Mouse (Mus musculus): Measurements from ENCODE around the gene Dut. TPM values are rescaled to one million over a fixed set of nuclear protein-coding genes. Genes with fewer than 3 reads are reported as not detected.

The Dut gene
- polyA plus RNA-seq, 1 experiment from 2014 or later: 119 TPM

- 78% methylated on average over 11 of the region's 11 CpGs for WGBS
- H3K27ac ChIP-seq (replicated peaks; ENCODE audit: low read depth, low read length): no peak overlapping the region
- DNase-seq (ENCODE audit: low spot score) (no peak), ATAC-seq (ENCODE audit: low read depth) (no peak)
- H3K4me1 ChIP-seq (ENCODE audit: control insufficient read depth, insufficient read depth, low read length): no peaks in the 10 kb centered on the region
- H3K9me3 ChIP-seq (ENCODE audit: control insufficient read depth, low read length): no peaks in the 10 kb centered on the region
- H3K9ac ChIP-seq (ENCODE audit: low read depth, low read length): no peak overlapping the region
- H3K4me3 ChIP-seq (ENCODE audit: low read depth, low read length): no peak overlapping the region
- no peaks in the 10 kb centered on the region for H3K36me3 ChIP-seq (ENCODE audit: control insufficient read depth, insufficient read depth, low read length)
- no peak overlapping the region for H3K4me2 ChIP-seq (ENCODE audit: low read depth, low read length)
- no peaks in the 10 kb centered on the region for H3K27me3 ChIP-seq (replicated peaks; ENCODE audit: control insufficient read depth, insufficient read depth, low read length)
Measured at GRCm38 (mm10) chr2:125228472-125229409, 18.2 kb upstream of the Dut start.

GRCm38 (mm10) chr2:125232183-125232582, 14.8 kb upstream of the Dut start:
- no peaks in the 10 kb centered on the region for H3K4me1 ChIP-seq (ENCODE audit: control insufficient read depth, insufficient read depth, low read length)
- DNase-seq (ENCODE audit: low spot score): no peak
- no peak overlapping the region for H3K9ac ChIP-seq (ENCODE audit: low read depth, low read length)
- ATAC-seq (ENCODE audit: low read depth): no peak
- no peak overlapping the region for H3K4me2 ChIP-seq (ENCODE audit: low read depth, low read length)
- H3K9me3 ChIP-seq (ENCODE audit: control insufficient read depth, low read length): no peaks in the 10 kb centered on the region
- 84% methylated on average over 4 of the region's 4 CpGs for WGBS
- H3K36me3 ChIP-seq (ENCODE audit: control insufficient read depth, insufficient read depth, low read length): no peaks in the 10 kb centered on the region
- no peaks in the 10 kb centered on the region for H3K27me3 ChIP-seq (replicated peaks; ENCODE audit: control insufficient read depth, insufficient read depth, low read length)
- H3K27ac ChIP-seq (replicated peaks; ENCODE audit: low read depth, low read length): no peak overlapping the region
- H3K4me3 ChIP-seq (ENCODE audit: low read depth, low read length): no peak overlapping the region

- 71% methylated on average over 2 of the region's 2 CpGs for WGBS
- Histone ChIP-seq H3K4me2 (ENCODE audit: low read depth, low read length) (no peak overlapping the region), H3K4me1 (ENCODE audit: control insufficient read depth, insufficient read depth, low read length) (no peaks in the 10 kb centered on the region), H3K27ac (replicated peaks; ENCODE audit: low read depth, low read length) (no peak overlapping the region), H3K4me3 (ENCODE audit: low read depth, low read length) (no peak overlapping the region), H3K9ac (ENCODE audit: low read depth, low read length) (no peak overlapping the region), H3K9me3 (ENCODE audit: control insufficient read depth, low read length) (no peaks in the 10 kb centered on the region), H3K36me3 (ENCODE audit: control insufficient read depth, insufficient read depth, low read length) (no peaks in the 10 kb centered on the region), H3K27me3 (replicated peaks; ENCODE audit: control insufficient read depth, insufficient read depth, low read length) (no peaks in the 10 kb centered on the region)
- ATAC-seq (ENCODE audit: low read depth): no peak
- no peak for DNase-seq (ENCODE audit: low spot score)
Measured at GRCm38 (mm10) chr2:125233537-125233936, 13.5 kb upstream of the Dut start.

DNA sequence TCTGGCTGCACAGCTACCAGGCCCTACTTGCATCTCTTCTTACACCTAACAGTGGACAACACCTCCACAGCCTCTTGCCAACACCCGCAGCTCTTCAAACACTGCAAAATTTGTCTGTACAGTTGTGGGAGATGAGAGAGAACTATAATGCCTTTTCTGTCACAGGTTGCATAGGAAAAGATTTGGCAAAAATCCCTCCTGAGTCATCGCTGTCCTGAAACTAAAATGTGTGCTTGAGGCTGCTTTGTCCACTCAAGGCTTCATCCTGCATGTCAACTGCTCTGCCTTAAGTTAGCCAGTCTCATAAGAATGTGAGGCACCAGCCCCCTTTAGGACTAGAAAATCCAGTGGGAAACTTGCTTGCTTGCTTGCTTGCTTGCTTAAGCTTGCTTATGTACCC, 12.9 kb upstream of the Dut start:
- Histone ChIP-seq H3K36me3 (ENCODE audit: control insufficient read depth, insufficient read depth, low read length) (no peaks in the 10 kb centered on the region), H3K4me2 (ENCODE audit: low read depth, low read length) (no peak overlapping the region), H3K9ac (ENCODE audit: low read depth, low read length) (no peak overlapping the region), H3K4me3 (ENCODE audit: low read depth, low read length) (no peak overlapping the region), H3K27ac (replicated peaks; ENCODE audit: low read depth, low read length) (no peak overlapping the region), H3K4me1 (ENCODE audit: control insufficient read depth, insufficient read depth, low read length) (no peaks in the 10 kb centered on the region), H3K27me3 (replicated peaks; ENCODE audit: control insufficient read depth, insufficient read depth, low read length) (no peaks in the 10 kb centered on the region), H3K9me3 (ENCODE audit: control insufficient read depth, low read length) (no peaks in the 10 kb centered on the region)
- ATAC-seq (ENCODE audit: low read depth) (no peak), DNase-seq (ENCODE audit: low spot score) (no peak)
- 83% methylated on average over 2 of the region's 2 CpGs for WGBS

DNA sequence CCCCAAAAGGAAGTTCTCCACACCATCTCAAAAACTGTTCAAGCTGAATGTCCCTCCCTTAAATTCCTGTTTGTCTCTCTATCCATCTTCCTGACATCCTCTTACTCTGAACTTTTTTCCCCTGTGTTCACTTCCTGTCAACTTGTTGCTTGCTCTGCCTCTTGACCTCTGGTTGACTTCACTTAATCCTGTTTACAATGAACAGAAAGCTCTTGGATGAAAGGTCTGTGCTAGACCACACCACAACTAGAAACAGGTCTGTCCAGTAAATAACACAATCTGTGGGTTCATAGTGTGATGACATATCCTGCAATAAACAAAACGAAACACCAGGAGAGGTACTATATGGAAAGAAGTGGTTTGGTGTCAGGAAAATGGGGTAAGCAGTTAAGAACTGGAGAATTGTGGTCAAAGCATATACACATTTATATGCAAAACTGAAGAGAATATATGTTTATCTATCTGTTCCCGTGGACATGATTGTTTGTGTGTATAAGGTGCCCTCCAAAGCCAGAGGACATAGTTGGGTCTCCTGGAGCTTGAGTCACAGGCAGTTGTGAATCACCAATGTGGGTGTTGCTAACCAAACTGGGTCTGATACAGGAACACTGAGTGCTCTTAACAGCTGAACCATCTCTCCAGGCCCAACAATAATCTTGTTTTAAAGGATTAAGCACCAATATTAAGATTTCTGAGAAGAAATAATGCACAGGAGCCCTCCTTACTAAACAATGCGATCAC, 1.3 kb upstream of the Dut start:
- no peaks in the 10 kb centered on the region for H3K27me3 ChIP-seq (replicated peaks; ENCODE audit: control insufficient read depth, insufficient read depth, low read length)
- no peak overlapping the region for H3K4me2 ChIP-seq (ENCODE audit: low read depth, low read length)
- WGBS: 85% methylated on average over 3 of the region's 3 CpGs
- no peak overlapping the region for H3K4me3 ChIP-seq (ENCODE audit: low read depth, low read length)
- no peaks in the 10 kb centered on the region for H3K9me3 ChIP-seq (ENCODE audit: control insufficient read depth, low read length)
- DNase-seq (ENCODE audit: low spot score) (no peak), ATAC-seq (ENCODE audit: low read depth) (no peak)
- peaks cover 16% of the 10 kb centered on the region for H3K36me3 ChIP-seq (ENCODE audit: control insufficient read depth, insufficient read depth, low read length)
- no peak overlapping the region for H3K9ac ChIP-seq (ENCODE audit: low read depth, low read length)
- peaks cover 18% of the 10 kb centered on the region for H3K4me1 ChIP-seq (ENCODE audit: control insufficient read depth, insufficient read depth, low read length)
- no peak overlapping the region for H3K27ac ChIP-seq (replicated peaks; ENCODE audit: low read depth, low read length)

- H3K27ac ChIP-seq (replicated peaks; ENCODE audit: low read depth, low read length): peak overlapping the region; percentile 94
Measured at GRCm38 (mm10) chr2:125246669-125247068, 321 bp upstream of the Dut start.

DNA sequence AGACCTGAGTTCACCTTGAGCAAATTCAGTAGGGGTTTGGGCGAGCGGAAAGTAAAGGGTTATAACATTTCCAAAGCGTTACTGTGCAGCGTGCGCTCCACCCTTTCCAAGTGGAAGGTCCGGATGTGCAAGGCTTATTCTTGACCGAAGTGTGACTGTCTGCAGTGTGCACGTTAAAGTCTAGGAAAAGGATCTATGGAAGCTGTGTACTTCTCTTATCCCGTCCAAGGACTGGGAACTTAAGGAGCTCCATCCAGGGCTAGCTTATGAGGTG, 909 bp downstream of the Dut start:
- no peak; the same call in 1 of the 2 replicates for ATAC-seq (ENCODE audit: low read depth)
- Histone ChIP-seq H3K4me1 (ENCODE audit: control insufficient read depth, insufficient read depth, low read length) (peaks cover 18% of the 10 kb centered on the region), H3K4me2 (ENCODE audit: low read depth, low read length) (peak overlapping the region; percentile 77), H3K27me3 (replicated peaks; ENCODE audit: control insufficient read depth, insufficient read depth, low read length) (no peaks in the 10 kb centered on the region), H3K27ac (replicated peaks; ENCODE audit: low read depth, low read length) (peak overlapping the region; percentile 94), H3K36me3 (ENCODE audit: control insufficient read depth, insufficient read depth, low read length) (peaks cover 36% of the 10 kb centered on the region), H3K4me3 (ENCODE audit: low read depth, low read length) (peak overlapping the region; percentile 79), H3K9ac (ENCODE audit: low read depth, low read length) (peak overlapping the region; percentile 87), H3K9me3 (ENCODE audit: control insufficient read depth, low read length) (no peaks in the 10 kb centered on the region)
- DNase-seq (ENCODE audit: low spot score): peak; percentile 43
- WGBS: 0% methylated on average over 9 of the region's 9 CpGs

More at GRCm38 (mm10) chr2:125246669-125247068, 321 bp upstream of the Dut start:
- DNase-seq (ENCODE audit: low spot score): no peak
- Histone ChIP-seq H3K27me3 (replicated peaks; ENCODE audit: control insufficient read depth, insufficient read depth, low read length) (no peaks in the 10 kb centered on the region), H3K36me3 (ENCODE audit: control insufficient read depth, insufficient read depth, low read length) (peaks cover 25% of the 10 kb centered on the region), H3K9ac (ENCODE audit: low read depth, low read length) (peak overlapping the region; percentile 87), H3K4me2 (ENCODE audit: low read depth, low read length) (peak overlapping the region; percentile 77), H3K4me1 (ENCODE audit: control insufficient read depth, insufficient read depth, low read length) (peaks cover 18% of the 10 kb centered on the region), H3K4me3 (ENCODE audit: low read depth, low read length) (peak overlapping the region; percentile 79), H3K9me3 (ENCODE audit: control insufficient read depth, low read length) (no peaks in the 10 kb centered on the region)
- ATAC-seq (ENCODE audit: low read depth): no peak
- WGBS: 17% methylated on average over 9 of the region's 9 CpGs

DNA sequence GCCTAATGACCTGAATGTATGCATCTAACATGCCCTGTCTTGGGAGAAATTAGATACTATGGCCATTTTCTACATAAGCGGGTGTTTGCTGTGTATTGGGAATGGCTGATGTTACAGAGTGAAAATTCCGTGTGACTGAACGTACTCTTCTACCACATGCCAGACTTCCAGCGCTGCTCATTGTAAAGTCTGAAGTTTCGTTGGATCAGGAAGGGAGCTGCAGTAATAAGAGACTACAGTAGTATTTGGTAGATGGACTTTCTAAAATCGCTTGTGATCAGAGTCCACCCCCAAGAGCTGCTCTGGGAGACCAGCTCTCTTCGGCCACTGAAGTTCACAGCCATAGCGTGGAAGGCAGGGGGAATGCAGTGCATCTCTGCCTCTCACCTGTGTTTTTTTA, 1.3 kb downstream of the Dut start:
- H3K4me1 ChIP-seq (ENCODE audit: control insufficient read depth, insufficient read depth, low read length): peaks cover 18% of the 10 kb centered on the region
- 3% methylated on average over 8 of the region's 8 CpGs for WGBS
- H3K9ac ChIP-seq (ENCODE audit: low read depth, low read length): peak overlapping the region; percentile 87
- H3K27me3 ChIP-seq (replicated peaks; ENCODE audit: control insufficient read depth, insufficient read depth, low read length): no peaks in the 10 kb centered on the region
- peak overlapping the region; percentile 94 for H3K27ac ChIP-seq (replicated peaks; ENCODE audit: low read depth, low read length)
- DNase-seq (ENCODE audit: low spot score) (no peak), ATAC-seq (ENCODE audit: low read depth) (no peak)
- H3K36me3 ChIP-seq (ENCODE audit: control insufficient read depth, insufficient read depth, low read length): peaks cover 39% of the 10 kb centered on the region
- H3K4me2 ChIP-seq (ENCODE audit: low read depth, low read length): peak overlapping the region; percentile 77
- no peaks in the 10 kb centered on the region for H3K9me3 ChIP-seq (ENCODE audit: control insufficient read depth, low read length)
- peak overlapping the region; percentile 79 for H3K4me3 ChIP-seq (ENCODE audit: low read depth, low read length)
